Mouse (Mus musculus): Measurements from ENCODE around the gene Fam241a. TPM values are rescaled to one million over a fixed set of nuclear protein-coding genes. Genes with fewer than 3 reads are reported as not detected.

The Fam241a gene
- total and polyA plus RNA-seq, 3 experiments: 1.6 to 12.7 (median 5.3) TPM

Other genes with a start within 250 kb of the Fam241a start
- gene Alpk1, start 115.8 kb downstream of the Fam241a start, total RNA-seq (2012; rRNA removed): 1.3 and 1.8 TPM in 2 replicates
- gene Alpk1, start 115.8 kb downstream of the Fam241a start, total RNA-seq (2014; rRNA removed): 1.4 TPM in 2 replicates
- gene Alpk1, start 115.8 kb downstream of the Fam241a start, polyA plus RNA-seq (2012; ENCODE audit: insufficient read length, low read depth): 1.5 and 1.6 TPM in 2 replicates
- gene Tifa, start 106.5 kb downstream of the Fam241a start, total RNA-seq (2012; rRNA removed): 1.4 and 1.7 TPM in 2 replicates
- 2.8 and 3.1 TPM in 2 replicates for gene Tifa, start 106.5 kb downstream of the Fam241a start, total RNA-seq (2014; rRNA removed)
- gene Tifa, start 106.5 kb downstream of the Fam241a start, polyA plus RNA-seq (2012; ENCODE audit: insufficient read length, low read depth): 2.3 and 3.2 TPM in 2 replicates
- gene Ap1ar, start 58.8 kb downstream of the Fam241a start, total RNA-seq (2012; rRNA removed): 45.7 and 45.8 TPM in 2 replicates
- gene Ap1ar, start 58.8 kb downstream of the Fam241a start, total RNA-seq (2014; rRNA removed): 51.2 and 55.4 TPM in 2 replicates
- gene Ap1ar, start 58.8 kb downstream of the Fam241a start, polyA plus RNA-seq (2012; ENCODE audit: insufficient read length, low read depth): 62.6 and 64.4 TPM in 2 replicates